Mouse (Mus musculus) liver, adult 2 months (tissue): Measurements from ENCODE around the gene Nxf2.

Experiments
- CTCF ChIP-seq: fragments of 200-500 bp; IDR thresholded peaks from 2 replicates; pipeline ENCODE4 v1.5.1; 2011; ENCODE audit warnings: low read depth, low read length, control low read depth
- POLR2A ChIP-seq: fragments of 200-500 bp; IDR thresholded peaks from 2 replicates; pipeline ENCODE4 v1.6.1; 2011; ENCODE audit warnings: low read length, control low read depth; ENCODE audit not compliant: insufficient read depth; ENCODE audit errors: extremely low read depth

DNA sequence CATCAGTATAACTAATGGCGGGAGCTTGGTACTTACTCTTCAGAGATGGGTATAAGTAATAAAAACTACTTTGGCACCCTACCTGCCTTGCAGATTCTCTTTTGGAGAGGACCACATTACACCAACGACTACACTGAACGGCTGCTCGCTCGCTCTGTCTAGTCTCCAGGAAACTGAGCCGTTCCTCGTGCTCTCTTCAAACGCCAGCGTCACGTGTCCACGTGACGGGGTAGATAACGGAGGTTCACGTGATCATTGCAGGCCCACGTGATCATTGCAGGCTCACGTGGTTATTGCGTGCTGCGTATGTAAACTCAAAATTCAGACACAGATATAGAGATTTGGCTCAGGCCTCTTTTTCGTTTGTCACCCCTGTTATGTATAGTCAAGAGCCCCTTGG, at the start of gene Nxf2:
- TF ChIP-seq CTCF (no peak), POLR2A (no peak)
